Mouse (Mus musculus): ENCODE results near the gene Csf1.

Csf1 gene

DNA sequence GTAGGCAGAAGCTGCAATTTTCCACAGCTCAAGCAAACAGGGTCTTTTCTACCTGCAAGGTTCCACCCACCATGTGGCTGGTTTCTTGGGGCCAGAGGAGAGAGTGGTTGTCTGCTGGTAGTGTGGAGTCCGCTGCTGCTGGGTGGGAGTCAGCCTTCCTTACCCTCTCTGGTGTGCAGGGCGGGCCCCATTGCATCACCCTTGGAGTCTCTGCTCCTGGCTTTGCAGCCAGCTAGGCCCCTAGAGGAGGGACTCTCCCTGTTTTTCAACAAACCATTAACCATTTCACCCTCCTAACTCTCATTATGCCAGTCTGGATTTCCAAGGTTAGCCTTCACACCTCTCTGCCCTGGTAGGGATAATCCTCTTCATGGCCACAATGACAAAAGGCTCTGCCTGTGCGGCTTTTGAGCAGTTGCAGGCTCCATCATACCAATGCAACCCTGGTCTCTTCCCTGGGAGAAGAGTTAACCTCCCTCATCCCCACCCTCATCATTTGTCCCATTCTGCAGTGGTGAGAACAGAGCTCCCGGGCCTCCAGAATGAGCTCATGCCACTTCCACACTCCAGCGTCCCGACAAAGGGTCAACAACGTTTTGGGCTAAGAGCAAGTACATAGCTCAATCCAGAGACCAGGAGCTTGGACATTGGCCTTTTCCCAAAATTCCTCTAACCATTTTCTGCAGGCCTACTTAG is 56.4 kb downstream of the Csf1 start:
- no peak for DNase-seq (ENCODE audit: low read depth)

- DNase-seq (ENCODE audit: low read depth) = no peak
These were observed 58.4 kb downstream of the Csf1 start for GRCm38 (mm10) chr3:107701767-107702394.

- DNase-seq (ENCODE audit: low read depth) = no peak
These were observed 59.6 kb downstream of the Csf1 start for GRCm38 (mm10) chr3:107700625-107701024.

DNA sequence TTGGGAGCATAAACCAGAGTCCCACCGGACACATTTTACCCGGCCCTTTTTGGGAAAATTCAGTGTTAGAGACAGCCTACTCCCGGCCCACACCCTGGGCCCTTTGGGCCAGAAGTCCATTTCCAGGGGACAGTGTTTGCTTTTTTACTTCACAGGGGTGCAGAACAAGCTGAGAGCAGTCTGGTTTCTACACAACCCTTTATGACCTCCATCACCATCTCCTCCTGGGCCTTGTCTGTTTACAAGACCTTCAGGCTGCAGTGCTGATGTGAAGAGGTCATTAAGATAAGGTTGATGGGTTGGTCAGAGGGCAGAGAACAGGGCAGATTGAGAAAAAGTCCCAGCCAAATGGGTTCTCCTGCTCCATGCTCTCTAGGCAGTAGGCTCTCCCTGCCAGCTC is 63.4 kb downstream of the Csf1 start:
- no peak for DNase-seq (ENCODE audit: low read depth)

DNA sequence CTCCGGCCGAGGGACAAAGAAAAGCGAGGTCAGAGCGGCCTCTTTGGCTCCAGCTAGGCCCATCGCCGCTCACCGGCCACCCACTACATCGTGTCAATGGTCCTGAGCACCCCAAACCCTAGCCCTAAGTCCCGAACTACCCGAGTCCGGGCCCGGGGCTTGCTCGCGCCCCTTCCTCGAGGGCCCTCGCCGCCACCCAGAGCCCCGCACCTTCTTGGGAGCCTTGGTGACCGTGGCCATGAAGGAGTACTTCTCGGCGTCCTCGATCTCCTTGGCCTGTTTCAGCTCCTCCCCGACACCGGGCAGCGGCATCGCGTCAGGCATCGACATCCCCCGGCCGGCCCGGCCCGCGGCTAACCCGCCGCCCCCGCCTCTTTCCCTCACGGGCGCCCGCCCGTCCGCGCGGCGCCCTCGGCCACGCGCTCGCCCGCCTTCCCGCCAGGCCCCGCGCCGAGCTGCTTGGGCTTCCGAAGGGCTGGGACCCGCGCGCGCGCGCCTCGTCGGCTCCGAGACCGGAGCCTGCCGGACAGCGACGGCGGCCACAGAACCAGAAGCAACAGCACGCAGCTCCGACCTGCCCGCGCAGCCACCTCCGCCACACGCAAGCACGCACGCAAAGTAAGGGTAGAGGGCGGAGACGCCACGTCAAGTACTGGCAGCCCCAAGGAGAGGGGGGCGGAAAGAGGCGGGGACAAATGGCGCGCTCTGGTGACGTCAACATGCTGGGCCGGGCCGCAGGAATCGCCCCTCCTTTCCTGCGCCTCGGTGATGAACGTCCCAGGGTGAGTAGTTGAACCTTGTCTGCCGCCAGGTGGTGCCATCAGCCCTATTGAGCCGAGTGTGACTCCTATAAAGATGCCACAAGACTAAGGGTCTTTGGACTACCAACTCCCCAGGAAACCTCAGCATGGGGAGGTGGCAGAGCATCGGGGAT is 64.1 kb downstream of the Csf1 start, which contains the start of gene Ahcyl1:
Gene Ahcyl1, minus strand, starts transcription at position 613 of the 934 bp plus-strand sequence.
- peak; percentile 99 for DNase-seq (ENCODE audit: low read depth)

DNA sequence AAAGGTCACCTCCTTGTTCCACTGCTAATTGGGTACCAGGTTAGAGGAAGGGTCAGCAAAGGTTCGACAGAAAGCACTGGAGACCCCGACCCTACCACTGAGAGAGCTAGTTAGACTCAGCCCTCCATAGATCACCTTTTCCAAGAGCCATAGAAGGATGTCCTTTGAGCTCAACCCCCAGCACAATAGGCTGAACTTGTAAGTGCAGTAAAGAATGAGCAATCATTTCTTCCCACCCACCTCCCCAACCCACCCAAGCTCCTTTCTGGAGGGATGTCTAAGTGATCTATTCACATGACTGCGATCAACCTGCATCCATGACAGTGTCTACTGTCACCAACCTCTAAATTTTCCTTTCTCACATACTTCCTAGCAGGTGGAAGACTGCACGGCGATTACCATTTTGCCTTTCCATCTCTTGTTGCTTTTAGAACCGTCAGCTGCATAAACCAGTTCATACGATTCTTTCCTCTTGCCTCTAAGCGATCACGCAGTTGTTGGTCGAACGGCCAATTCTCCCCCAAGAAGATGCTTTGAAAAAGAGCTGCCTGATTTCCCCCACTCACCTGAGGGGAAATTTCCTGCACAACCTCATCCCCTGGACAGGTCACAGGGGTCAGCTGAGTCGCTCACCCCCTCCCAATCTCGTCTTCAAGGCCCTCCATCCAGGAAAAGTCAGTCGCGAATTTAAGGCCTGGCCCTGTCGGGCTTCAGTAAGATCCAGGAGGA is 64.9 kb downstream of the Csf1 start:
- peak; percentile 46 for DNase-seq (ENCODE audit: low read depth)

- no peak for DNase-seq (ENCODE audit: low read depth)
These were observed 65.9 kb downstream of the Csf1 start for GRCm38 (mm10) chr3:107694256-107694900.

Data from naive thymus-derived CD4-positive, alpha-beta T cell, adult 2 months (primary cell).